Mouse (Mus musculus): ENCODE measurements at regions not wholly inside any gene's neighbourhood (a gene's known extent, or its start where the extent isn't known, plus 50 kb on each side); places are given as distances from the start of the nearest gene placed in this dataset.

DNA sequence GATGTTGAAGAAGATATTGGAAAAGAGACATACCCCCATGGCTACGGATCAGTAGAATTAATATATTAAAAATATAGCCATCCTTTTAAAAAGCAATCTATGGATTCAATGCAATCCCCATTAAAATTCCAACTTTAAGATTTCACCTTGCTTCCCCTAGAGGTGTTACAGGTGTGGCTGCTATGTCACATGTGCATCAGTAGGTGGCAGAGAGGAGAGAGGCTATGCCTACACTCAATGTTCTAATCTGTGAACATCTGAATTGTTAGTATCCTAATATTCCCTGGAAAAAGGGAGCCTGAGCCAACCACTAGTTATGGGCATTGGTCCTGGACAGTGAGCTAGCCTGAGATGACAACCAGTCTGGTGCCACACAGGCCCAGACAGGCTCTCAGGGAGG, 416.6 kb downstream of the Arl4a start:
- TF ChIP-seq CTCF (IDR thresholded peaks at IDR 0.05; ENCODE audit: low read depth, low read length): no peak
- TF ChIP-seq GATA2 (IDR thresholded peaks at IDR 0.05; ENCODE audit: borderline replicate concordance, low read depth, low read length): no peak
- TF ChIP-seq POLR2AphosphoS5 (IDR thresholded peaks at IDR 0.05; ENCODE audit: insufficient replicate concordance, low read depth, low read length): no peak
- no peak for TF ChIP-seq TAL1 (conservative IDR thresholded peaks at IDR 0.05; ENCODE audit: low read depth, low read length)
- no peak for TF ChIP-seq GATA1 (IDR thresholded peaks at IDR 0.05; ENCODE audit: borderline replicate concordance, low read length)

All from G1E (cell line).